Mouse (Mus musculus) embryo, embryonic 11.5 days (tissue): ENCODE measurements around the gene Kctd10.
A peak's percentile ranks its signal among the peaks of the same experiment; 100 is the strongest.

ENCODE experiments used
- DNase-seq: peaks from one replicate; pipeline ENCODE4 v3.0.0-alpha.2; 2012; ENCODE audit warnings: low read depth, low spot score

Kctd10 gene

DNA sequence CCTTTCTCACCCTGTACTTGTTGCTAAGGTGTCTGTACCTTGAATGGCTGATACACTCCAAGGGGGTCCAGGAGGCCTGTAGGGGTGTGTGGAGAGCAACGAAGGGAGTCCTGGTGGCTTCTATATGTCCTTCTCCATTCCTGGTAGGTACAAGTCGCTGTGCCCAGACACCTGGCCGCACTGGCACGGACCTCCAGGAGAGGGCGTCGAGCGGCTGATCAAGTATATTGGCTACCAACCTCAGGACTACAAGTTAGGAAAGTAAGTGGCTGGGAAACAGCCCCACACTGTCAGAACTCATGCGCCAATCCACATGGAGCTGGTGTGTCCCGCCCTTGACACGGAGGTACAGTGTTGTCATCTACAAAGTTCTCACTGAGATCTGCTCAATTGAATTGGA lies 28.8 kb downstream of the Kctd10 start:
- no peak for DNase-seq

GRCm38 (mm10) chr5:114347005-114347404 lies 33.3 kb downstream of the Kctd10 start:
- DNase-seq: no peak

DNA sequence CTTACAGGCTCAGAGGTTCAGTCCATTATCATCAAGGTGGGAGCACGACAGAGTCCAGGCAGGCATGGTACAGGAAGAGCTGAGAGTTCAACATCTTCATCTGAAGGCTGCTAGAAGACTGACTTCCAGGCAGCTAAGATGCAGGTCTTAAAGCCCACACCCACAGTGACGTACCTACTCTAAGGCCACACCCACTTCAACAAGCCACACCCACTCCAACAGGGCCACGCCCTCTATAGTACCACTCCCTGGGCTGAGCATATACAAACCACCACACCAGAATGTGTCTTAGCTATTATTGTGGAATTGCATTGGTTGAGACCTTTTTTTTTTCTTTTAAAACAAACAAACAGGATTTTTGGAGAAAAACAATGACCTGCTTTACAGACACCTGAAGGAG lies 34.8 kb downstream of the Kctd10 start:
- no peak for DNase-seq

DNA sequence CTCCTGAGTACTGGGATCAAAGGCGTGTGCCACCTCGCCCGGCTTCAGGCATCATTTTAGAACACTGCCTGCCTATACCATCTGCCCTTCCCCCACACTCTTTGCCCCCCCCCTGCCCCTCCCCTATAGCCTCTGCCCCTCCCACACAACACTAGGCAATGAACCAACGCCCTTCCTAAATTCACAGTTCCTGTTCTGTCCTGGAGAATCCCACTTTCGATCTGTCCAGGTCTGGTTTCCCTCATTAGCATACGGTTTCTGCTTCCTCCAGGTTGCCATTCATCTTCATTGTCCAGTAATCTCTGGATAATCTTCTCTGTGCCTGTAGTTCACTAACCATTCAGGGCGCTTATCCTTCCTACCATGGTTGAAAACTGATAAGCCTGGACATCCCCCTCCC lies 36.7 kb downstream of the Kctd10 start:
- DNase-seq: no peak

DNA sequence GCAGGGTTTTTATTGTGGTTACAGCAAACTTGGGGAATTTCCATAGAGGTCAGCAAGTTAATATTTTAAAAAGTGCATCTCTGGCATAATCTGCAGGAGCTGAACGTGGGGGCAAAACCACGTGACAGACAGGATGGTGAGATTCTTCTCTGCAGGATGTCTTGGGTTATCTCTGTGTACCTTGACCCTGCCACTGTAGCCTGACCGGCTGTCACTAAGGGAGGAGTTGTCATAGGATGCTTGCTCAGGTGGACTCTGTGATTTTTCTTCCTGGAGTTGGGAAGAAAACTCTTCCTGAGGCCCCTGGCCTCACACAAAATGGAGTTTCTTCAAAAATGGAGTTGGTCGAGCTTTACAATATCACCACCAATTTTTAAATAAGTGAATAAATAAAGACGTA lies 37.3 kb downstream of the Kctd10 start:
- DNase-seq: no peak

- peak; percentile 32 for DNase-seq
Observed at GRCm38 (mm10) chr5:114323791-114324507, 56.4 kb downstream of the Kctd10 start.

GRCm38 (mm10) chr5:114323105-114323790 lies 57.1 kb downstream of the Kctd10 start:
- no peak for DNase-seq
